Mouse (Mus musculus) spleen, postnatal 36 days (tissue): ENCODE measurements at regions not wholly inside any gene's neighbourhood (a gene's known extent, or its start where the extent isn't known, plus 50 kb on each side); places are given as distances from the start of the nearest gene placed in this dataset.
"Not testable (repeated sequence)": the region's sequence is repeated elsewhere in the genome, so short reads cannot be mapped to it uniquely, and the experiment has no call there.

Experiments used
- DNase-seq, 2 experiments: peaks; one replicate each; pipeline ENCODE4 v3.0.0; 2022; ENCODE audit warnings: low spot score in 2 of 2, mixed read lengths in 1 of 2

GRCm38 (mm10) chr10:10270297-10270696 lies 201.8 kb downstream of the Adgb start:
- no peak for DNase-seq

- no peak for DNase-seq
Observed at GRCm38 (mm10) chr10:10252540-10253318, 219.4 kb downstream of the Adgb start.

GRCm38 (mm10) chr10:10252136-10252535 lies 220.0 kb downstream of the Adgb start:
- DNase-seq: no peak

- no peak for DNase-seq
Observed at GRCm38 (mm10) chr10:10234894-10235523, 237.1 kb downstream of the Adgb start.

- DNase-seq: no peak
Observed at GRCm38 (mm10) chr10:10224582-10225144, 247.5 kb downstream of the Adgb start.

- DNase-seq: no peak
Observed at GRCm38 (mm10) chr10:10219726-10220125, 252.4 kb downstream of the Adgb start.

- DNase-seq: no peak
Observed at GRCm38 (mm10) chr10:10216892-10217291, 255.2 kb downstream of the Adgb start.

- DNase-seq: no peak
Observed at GRCm38 (mm10) chr10:10215376-10215775, 256.8 kb downstream of the Adgb start.

- no peak for DNase-seq
Observed at GRCm38 (mm10) chr10:10208354-10208753, 263.8 kb downstream of the Adgb start.

GRCm38 (mm10) chr10:10205805-10206520 lies 266.2 kb downstream of the Adgb start:
- DNase-seq: no peak

- DNase-seq: no peak
Observed at GRCm38 (mm10) chr10:10203982-10204381, 268.1 kb downstream of the Adgb start.

GRCm38 (mm10) chr10:10190308-10190707 lies 281.8 kb downstream of the Adgb start:
- DNase-seq: no peak

GRCm38 (mm10) chr10:10188113-10188512 lies 284.0 kb downstream of the Adgb start:
- DNase-seq: no peak

- DNase-seq: no peak
Observed at GRCm38 (mm10) chr10:10186721-10187120, 285.4 kb downstream of the Adgb start.

GRCm38 (mm10) chr10:10185298-10185883 lies 284.5 kb upstream of the Stxbp5 start:
- no peak for DNase-seq

- DNase-seq: peak; percentile 56 to 58
Observed at GRCm38 (mm10) chr10:10184386-10184785, 283.5 kb upstream of the Stxbp5 start.

- DNase-seq: not testable (repeated sequence)
Observed at GRCm38 (mm10) chr10:10177037-10177436, 276.2 kb upstream of the Stxbp5 start.
